Mouse (Mus musculus) ovary, postnatal 36 days (tissue): ENCODE results near the gene Olfr401.
"Not testable (repeated sequence)": the region's sequence is repeated elsewhere in the genome, so short reads cannot be mapped to it uniquely, and the experiment has no call there.

ENCODE experiments used
- DNase-seq: peaks from one replicate; pipeline ENCODE4 v3.0.0; 2022; ENCODE audit warnings: low spot score, mixed read lengths

Gene Olfr401

GRCm38 (mm10) chr11:74113412-74113811, at the start of gene Olfr401:
Olfr401 (plus strand) TSS chr11:74113712.
- no peak for DNase-seq

- DNase-seq, result no peak
Measured at GRCm38 (mm10) chr11:74069655-74070054, 43.9 kb upstream of the Olfr401 start, which contains the start of gene Zfp616. Zfp616 (plus strand) TSS chr11:74069955.

- DNase-seq, result no peak
Measured at GRCm38 (mm10) chr11:74100724-74101123, 12.8 kb upstream of the Olfr401 start.

GRCm38 (mm10) chr11:74101507-74101906, 12.0 kb upstream of the Olfr401 start:
- no peak for DNase-seq

- no peak for DNase-seq
Measured at GRCm38 (mm10) chr11:74105066-74105465, 8.4 kb upstream of the Olfr401 start.

GRCm38 (mm10) chr11:74140001-74140400, 26.5 kb downstream of the Olfr401 start:
- not testable (repeated sequence) for DNase-seq

- DNase-seq, result no peak
Measured at GRCm38 (mm10) chr11:74145866-74146265, 32.4 kb downstream of the Olfr401 start.

GRCm38 (mm10) chr11:74153229-74153628, 39.7 kb downstream of the Olfr401 start, which contains the start of gene Olfr402:
Olfr402 (plus strand) TSS chr11:74153529.
- DNase-seq, result no peak

- no peak for DNase-seq
Measured at GRCm38 (mm10) chr11:74168771-74169170, 55.3 kb downstream of the Olfr401 start.
